Mouse (Mus musculus): ENCODE results near the gene Srsf9.
A peak's percentile ranks its signal among the peaks of the same experiment; 100 is the strongest.
"Not testable (repeated sequence)": the region's sequence is repeated elsewhere in the genome, so short reads cannot be mapped to it uniquely, and the experiment has no call there.

The Srsf9 gene

GRCm38 (mm10) chr5:115326875-115327609 lies at the start of gene Srsf9:
Srsf9 (plus strand) TSS chr5:115327177.
- peak; percentile 94 for DNase-seq (ENCODE audit: low read depth, low spot score)

- DNase-seq (ENCODE audit: low read depth, low spot score), result no peak
Measured at GRCm38 (mm10) chr5:115278053-115278452, 48.9 kb upstream of the Srsf9 start.

- DNase-seq (ENCODE audit: low read depth, low spot score), result no peak
Measured at GRCm38 (mm10) chr5:115278785-115279184, 48.2 kb upstream of the Srsf9 start.

- DNase-seq (ENCODE audit: low read depth, low spot score), result no peak
Measured at GRCm38 (mm10) chr5:115279226-115280049, 47.5 kb upstream of the Srsf9 start, which contains the start of gene Coq5. Coq5 (plus strand) TSS chr5:115279666.

GRCm38 (mm10) chr5:115280050-115280687 lies 46.8 kb upstream of the Srsf9 start:
- no peak for DNase-seq (ENCODE audit: low read depth, low spot score)

- DNase-seq (ENCODE audit: low read depth, low spot score), result no peak
Measured at GRCm38 (mm10) chr5:115284735-115285134, 42.2 kb upstream of the Srsf9 start.

GRCm38 (mm10) chr5:115294173-115294572 lies 32.8 kb upstream of the Srsf9 start:
- DNase-seq (ENCODE audit: low read depth, low spot score), result no peak

- no peak for DNase-seq (ENCODE audit: low read depth, low spot score)
Measured at GRCm38 (mm10) chr5:115296347-115296746, 30.6 kb upstream of the Srsf9 start.

GRCm38 (mm10) chr5:115300035-115300744 lies 26.8 kb upstream of the Srsf9 start:
- no peak for DNase-seq (ENCODE audit: low read depth, low spot score)

- peak; percentile 100 for DNase-seq (ENCODE audit: low read depth, low spot score)
Measured at GRCm38 (mm10) chr5:115300792-115301614, 26.0 kb upstream of the Srsf9 start, which contains the start of gene Dynll1. Dynll1 (minus strand) TSS chr5:115300999.

GRCm38 (mm10) chr5:115301615-115302014 lies 25.4 kb upstream of the Srsf9 start:
- DNase-seq (ENCODE audit: low read depth, low spot score), result no peak

GRCm38 (mm10) chr5:115302190-115302589 lies 24.8 kb upstream of the Srsf9 start:
- not testable (repeated sequence) for DNase-seq (ENCODE audit: low read depth, low spot score)

- DNase-seq (ENCODE audit: low read depth, low spot score), result no peak
Measured at GRCm38 (mm10) chr5:115312354-115312753, 14.6 kb upstream of the Srsf9 start.

GRCm38 (mm10) chr5:115312816-115313667 lies 13.9 kb upstream of the Srsf9 start:
- no peak for DNase-seq (ENCODE audit: low read depth, low spot score)

GRCm38 (mm10) chr5:115313668-115313943 lies 13.4 kb upstream of the Srsf9 start:
- no peak for DNase-seq (ENCODE audit: low read depth, low spot score)

GRCm38 (mm10) chr5:115316968-115317644 lies 9.9 kb upstream of the Srsf9 start:
- no peak for DNase-seq (ENCODE audit: low read depth, low spot score)

- DNase-seq (ENCODE audit: low read depth, low spot score), result no peak
Measured at GRCm38 (mm10) chr5:115317645-115318328, 9.2 kb upstream of the Srsf9 start.

GRCm38 (mm10) chr5:115319004-115319940 lies 7.7 kb upstream of the Srsf9 start:
- peak; percentile 51 for DNase-seq (ENCODE audit: low read depth, low spot score)

Measured in retina, postnatal 7 days (tissue).